Mouse (Mus musculus) brain, embryonic 14.5 days (tissue): ENCODE data around the gene Creld1.

Experiments
- CTCF ChIP-seq: fragments of 200-500 bp; IDR thresholded peaks from 2 replicates; pipeline ENCODE4 v1.5.1; 2012; ENCODE audit warnings: inconsistent platforms, mild to moderate bottlenecking, moderate library complexity, borderline replicate concordance; ENCODE audit not compliant: insufficient read depth, insufficient read length; ENCODE audit errors: extremely low read depth
- POLR2A ChIP-seq: fragments of 200-500 bp; IDR thresholded peaks from 2 replicates; pipeline ENCODE4 v1.6.1; 2012; ENCODE audit warnings: mild to moderate bottlenecking, inconsistent platforms, borderline replicate concordance; ENCODE audit not compliant: poor library complexity, insufficient read depth, insufficient read length, severe bottlenecking; ENCODE audit errors: extremely low read depth

DNA sequence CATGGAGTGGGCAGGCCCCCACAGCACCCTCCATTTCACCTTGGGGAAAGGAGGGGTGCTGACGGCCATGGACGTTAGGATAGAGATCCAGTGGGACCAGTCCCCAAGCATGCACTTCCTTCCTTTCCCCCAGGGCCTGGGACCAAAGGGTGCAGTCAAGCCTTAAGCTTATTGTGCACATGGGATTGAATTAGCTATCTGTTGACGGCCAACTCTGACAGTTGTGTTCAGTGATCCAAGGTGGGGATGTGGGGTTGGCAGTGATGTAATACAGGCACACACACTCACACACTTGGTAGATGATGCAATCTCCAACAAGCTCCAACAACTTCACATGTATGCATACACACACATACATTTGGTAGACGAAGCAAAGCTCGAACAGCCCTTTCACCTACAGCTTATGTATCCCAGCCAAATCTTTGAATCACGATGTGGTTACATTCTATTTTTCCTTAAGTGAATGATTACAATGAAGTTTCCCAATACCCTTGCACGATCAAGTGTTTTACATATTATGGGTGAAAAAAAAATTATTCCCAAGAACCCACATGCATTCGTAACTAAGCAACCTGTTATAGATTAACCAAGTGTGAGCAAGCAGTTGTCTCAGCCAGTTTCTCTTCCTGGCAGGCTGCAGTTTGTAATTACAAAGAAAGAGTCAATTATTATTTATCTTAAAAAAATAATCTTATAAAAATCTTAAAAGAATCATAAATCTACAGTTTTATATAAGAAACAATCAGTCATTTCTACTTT, 38.7 kb upstream of the Creld1 start:
- TF ChIP-seq CTCF (no peak), POLR2A (no peak)
